Mouse (Mus musculus): ENCODE results near the gene Slc46a3. TPM values are rescaled to one million over a fixed set of nuclear protein-coding genes. Genes with fewer than 3 reads are reported as not detected.

The Slc46a3 gene
- total RNA-seq, 2 experiments from 2014 or later = 9.0 to 10.6 TPM

DNA sequence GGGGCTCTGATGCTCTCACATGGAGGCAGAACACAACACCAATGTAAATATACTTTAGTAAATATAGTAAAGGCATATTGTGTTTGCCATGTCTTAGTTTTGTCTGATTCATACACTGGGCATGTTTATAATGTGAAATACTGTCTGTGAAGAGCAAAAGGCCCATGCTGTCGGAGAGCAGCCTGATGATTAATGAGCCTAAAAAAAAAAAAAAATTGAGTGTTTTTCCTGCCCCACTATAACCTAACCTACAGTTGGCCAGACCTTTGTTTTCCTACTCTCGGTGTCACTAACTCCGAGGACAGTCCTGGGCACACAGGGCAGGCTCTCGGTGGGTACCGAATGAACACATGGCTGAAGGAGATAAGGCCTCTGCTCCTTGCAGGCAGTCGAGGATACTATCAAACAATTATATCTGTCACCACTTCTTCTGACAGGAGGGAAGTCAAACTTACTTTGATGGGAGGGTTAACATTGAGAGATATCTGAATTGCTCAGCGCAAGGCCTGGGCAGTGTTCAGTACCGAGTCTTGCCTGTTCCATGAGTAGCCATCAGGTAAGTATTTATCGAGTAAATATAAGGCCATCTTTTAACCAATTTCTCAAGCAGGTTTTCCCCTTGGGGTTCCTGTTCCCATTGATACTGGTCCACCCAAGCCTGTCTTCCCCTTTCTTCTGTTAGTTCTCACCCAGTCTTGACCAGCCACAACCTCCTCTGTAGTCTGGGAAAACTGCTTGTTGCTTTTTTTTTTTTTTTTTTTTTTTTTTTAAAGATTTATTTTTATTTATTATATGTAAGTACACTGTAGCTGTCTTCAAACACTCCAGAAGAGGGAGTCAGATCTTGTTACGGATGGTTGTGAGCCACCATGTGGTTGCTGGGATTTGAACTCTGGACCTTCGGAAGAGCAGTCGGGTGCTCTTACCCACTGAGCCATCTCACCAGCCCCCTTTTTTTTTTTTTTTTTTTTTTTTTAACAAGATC is 6.0 kb downstream of the Slc46a3 start:
- TF ChIP-seq CTCF (IDR thresholded peaks at IDR 0.05) = no peak
- H3K4me3 ChIP-seq = no peak overlapping the region
- intact Hi-C loops (cut with DNase I) = no loop called here
- no peak for DNase-seq
- H3K27ac ChIP-seq = no peak overlapping the region

DNA sequence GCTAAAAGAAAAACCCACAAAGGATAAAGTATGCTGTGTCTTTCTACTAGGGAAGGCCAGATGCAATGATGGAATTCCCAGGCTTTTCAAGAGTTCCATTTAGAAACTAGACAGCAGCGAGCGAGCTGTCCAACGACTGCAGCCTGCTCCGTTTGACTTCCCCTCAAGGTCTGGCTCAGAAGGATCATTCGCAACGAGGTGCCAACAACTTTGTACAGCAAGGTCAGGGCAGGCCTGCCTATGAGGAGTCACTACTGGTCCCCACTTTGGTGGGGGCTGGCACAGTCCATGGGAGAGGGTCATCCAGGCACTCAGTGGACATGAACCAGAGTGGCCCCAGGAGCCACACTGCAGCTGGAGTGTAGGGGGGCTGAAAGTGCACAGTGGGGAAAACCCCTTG is 11.0 kb downstream of the Slc46a3 start:
- intact Hi-C loops (cut with DNase I) = no loop called here

DNA sequence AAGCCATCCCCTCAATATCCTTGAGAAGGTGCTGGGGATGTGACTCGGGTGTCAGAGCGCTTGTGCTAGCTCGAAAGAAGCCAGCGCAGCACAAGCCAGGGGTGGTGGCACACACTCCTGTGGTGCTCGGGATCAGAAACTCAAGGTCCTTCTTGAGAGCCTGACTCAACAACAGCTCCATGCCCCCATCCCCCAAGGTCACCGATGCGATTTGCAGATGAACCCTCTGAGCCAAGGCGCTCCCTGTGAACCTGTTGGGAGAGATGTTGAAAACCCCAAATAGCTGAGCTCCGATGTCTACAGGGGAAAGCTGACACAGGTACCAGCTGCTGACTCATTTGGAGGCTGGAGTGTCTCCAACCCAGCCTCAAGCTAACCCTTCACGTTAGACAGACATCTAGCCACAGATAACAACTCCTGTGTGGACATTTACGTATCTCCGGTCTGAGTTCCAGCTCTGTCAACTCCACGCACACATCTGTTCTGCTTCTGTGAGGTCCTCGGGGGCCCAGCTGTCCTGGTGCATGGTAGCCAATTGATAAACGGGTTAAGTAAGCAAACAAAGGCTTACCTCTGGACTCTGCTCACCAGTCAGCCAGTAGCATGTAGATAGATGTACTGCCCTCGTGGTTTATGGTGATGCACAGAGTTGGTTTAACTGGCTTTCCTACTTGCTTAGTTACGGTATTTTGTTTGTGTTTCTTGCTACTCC is 14.5 kb downstream of the Slc46a3 start:
- DNase-seq = peak; percentile 66
- no peak overlapping the region for H3K4me3 ChIP-seq
- H3K27ac ChIP-seq = peak overlapping the region; percentile 72
- no peak for TF ChIP-seq CTCF (IDR thresholded peaks at IDR 0.05)
- intact Hi-C loops (cut with DNase I) = no loop called here

More for the DNA sequence above, 11.0 kb downstream of the Slc46a3 start:
- H3K4me3 ChIP-seq = no peak overlapping the region
- H3K27ac ChIP-seq = no peak overlapping the region
- DNase-seq = no peak
- TF ChIP-seq CTCF (IDR thresholded peaks at IDR 0.05) = no peak

DNA sequence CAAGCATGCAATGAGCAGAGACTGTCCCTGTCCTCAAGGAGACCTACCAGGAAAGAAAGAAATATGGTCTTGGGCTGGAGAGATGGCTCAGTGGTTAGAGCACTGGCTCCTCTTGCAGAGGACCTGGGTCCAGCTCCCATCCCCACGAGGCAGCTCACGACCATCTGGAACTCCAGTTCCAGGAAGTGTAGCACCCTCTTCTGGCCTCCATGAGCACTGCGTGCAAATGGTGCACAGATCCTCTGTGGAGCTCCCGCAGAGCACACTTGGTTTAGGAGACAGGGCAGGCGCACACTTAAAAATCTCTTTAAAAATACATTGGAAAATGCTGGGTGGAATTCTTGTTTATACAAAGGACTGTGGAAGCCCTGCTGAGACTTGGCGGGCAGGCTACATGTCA is 17.1 kb downstream of the Slc46a3 start:
- peak; percentile 47 for TF ChIP-seq CTCF (IDR thresholded peaks at IDR 0.05)
- intact Hi-C loops (cut with DNase I) = no loop called here
- Histone ChIP-seq H3K27ac (no peak overlapping the region), H3K4me3 (no peak overlapping the region)
- DNase-seq = no peak

DNA sequence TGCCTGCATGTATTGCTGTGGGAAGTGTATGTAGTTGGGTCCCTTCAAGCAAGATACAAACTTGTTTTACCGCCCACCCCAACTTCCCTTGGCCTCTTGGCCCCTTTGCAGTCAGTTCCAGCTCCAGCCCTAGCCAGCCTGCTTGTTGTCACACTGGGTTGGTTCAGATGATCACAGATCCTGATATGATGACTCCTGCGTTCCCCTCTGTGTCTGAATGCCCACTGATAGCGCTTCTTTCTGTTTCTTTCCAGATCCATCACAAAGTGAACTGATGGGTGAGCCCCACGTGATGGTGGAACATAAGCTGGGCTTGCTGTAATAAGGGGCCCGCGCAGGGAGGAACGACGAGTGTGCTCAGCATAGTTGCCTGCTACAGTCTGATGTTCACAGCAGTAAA is 19.4 kb downstream of the Slc46a3 start:
- no peak for DNase-seq
- H3K27ac ChIP-seq = no peak overlapping the region
- no peak for TF ChIP-seq CTCF (IDR thresholded peaks at IDR 0.05)
- H3K4me3 ChIP-seq = no peak overlapping the region
- intact Hi-C loops (cut with DNase I) = no loop called here

DNA sequence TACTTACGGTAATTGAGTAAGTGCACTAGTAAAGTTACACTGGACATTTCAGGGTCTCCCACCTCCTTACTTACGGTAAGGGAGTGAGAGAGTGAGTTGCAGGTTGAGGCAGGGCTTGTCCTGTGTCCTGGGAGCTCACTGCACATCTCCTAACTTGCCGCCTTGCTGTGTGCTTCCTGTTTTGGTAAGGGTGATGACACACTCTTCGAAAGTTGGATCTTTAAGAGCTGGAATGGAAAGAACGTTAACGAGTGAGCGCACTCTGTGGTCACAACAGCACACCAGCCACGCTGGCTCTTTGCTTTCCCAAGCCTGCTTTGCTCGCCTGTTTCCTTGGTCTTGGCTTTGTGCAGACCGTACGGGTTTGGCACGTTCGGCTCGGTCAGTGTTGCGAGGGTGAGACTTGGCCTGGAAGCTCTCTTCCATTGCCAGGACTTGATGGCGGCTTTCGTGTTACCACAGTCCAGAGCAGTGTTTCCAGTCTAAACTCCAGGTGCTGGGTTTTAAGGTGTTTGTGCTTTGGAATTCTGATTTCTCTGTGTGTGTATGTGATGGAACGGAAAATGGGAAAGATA is 20.0 kb downstream of the Slc46a3 start:
- Histone ChIP-seq H3K27ac (no peak overlapping the region), H3K4me3 (no peak overlapping the region)
- no peak for TF ChIP-seq CTCF (IDR thresholded peaks at IDR 0.05)
- peak; percentile 37 for DNase-seq
- intact Hi-C loops (cut with DNase I) = no loop called here

DNA sequence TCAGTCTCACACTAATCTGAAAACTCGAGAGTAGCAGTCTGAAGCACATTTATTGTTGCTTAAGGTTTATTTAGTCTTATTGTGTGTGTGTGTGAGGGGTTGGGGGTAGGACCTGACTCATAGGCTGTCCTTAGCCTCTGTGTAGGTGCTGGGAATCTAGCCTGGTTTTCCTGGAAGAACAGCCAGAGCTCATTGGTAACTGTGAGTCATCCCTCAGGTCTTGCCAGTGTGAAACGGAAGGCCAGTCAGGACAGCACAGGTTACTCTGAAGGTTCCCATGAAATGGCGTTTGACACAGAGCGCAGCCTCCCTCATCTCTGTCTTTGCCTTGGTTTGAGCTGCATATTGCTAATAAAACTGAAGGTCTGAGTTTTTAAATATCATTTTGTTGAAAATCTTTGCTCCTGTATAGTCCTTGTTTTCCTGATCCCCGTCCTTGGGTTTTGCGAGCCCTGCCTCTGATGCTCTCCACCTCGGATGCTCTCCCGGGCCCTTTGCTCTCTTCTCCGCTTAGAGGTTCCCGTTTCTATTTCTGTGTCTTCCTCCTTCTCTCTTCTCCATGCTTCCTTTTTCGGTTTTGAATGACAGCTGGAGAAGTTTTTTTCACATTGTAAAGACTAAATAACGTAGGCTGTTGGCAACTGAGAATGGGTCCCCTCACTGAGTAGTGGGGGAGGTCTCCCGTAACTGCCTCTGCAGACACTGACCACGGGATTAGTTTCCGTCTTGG is 23.4 kb downstream of the Slc46a3 start:
- TF ChIP-seq CTCF (IDR thresholded peaks at IDR 0.05) = no peak
- DNase-seq = peak; percentile 54
- Histone ChIP-seq H3K4me3 (no peak overlapping the region; the same call in 1 of the 2 replicates), H3K27ac (peak overlapping the region; percentile 74)
- intact Hi-C loops (cut with DNase I) = no loop called here

DNA sequence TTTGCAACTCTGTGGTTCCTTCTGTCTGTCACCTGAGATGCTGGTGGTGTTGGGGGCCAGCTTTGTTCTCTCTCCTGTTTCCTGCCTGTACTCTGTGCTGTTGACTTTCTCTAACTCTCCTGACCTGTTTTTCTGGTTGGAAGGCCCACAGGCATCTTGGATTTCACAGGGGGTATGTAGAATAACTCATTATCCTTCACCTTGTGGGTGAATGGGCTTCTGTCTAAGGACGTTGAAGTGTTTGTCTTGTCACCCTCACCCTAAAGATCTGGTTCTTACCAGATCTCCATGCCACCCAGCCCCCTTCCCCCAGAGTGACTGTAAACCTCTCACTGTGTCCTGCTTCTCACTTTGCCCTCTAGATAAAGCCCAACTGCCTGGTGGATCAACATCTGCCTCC is 24.3 kb downstream of the Slc46a3 start:
- intact Hi-C loops (cut with DNase I) = no loop called here
- DNase-seq = no peak
- H3K27ac ChIP-seq = peak overlapping the region; percentile 57
- H3K4me3 ChIP-seq = no peak overlapping the region
- no peak for TF ChIP-seq CTCF (IDR thresholded peaks at IDR 0.05)

DNA sequence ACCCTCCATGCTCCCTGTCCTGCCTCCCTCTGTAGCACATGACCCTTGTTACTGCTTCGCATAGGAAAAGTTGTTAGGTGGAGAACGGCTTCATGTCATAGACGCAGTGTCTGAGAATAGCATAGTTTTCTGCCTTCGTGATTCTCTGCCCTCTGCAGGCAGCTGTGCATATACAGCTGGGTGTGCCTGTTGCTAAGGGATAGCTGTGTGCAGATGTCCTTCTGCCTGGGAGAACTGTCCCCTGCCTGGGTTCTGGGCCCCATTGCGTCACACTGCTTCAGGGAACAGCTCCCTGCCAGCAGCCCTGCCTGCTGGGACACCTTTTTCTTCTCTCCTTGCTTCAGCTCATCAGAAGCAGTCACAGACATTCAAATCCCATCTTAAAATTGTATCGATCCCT is 25.0 kb downstream of the Slc46a3 start:
- Histone ChIP-seq H3K27ac (no peak overlapping the region; the same call in 1 of the 2 replicates), H3K4me3 (no peak overlapping the region)
- TF ChIP-seq CTCF (IDR thresholded peaks at IDR 0.05) = no peak
- intact Hi-C loops (cut with DNase I) = no loop called here
- no peak for DNase-seq

DNA sequence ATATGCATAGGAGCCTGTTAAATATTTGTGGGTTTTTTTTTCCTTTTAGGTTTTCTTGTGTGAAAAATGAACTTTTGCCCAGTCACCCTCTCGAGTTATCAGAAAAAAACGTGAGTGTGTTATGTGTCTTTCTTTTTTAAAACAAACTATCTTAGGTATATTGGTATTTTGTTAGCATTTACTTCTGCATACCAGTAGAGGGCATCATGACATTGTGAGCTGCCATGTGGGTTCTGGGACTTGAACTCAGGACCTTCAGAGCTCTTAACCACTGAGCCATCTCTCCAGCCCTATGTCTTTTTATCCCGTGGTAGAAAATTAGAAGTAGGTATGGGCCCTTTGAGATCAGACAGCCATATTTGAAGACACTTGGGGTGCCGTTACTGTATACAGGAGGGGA is 25.9 kb downstream of the Slc46a3 start:
- TF ChIP-seq CTCF (IDR thresholded peaks at IDR 0.05) = peak; percentile 34
- Histone ChIP-seq H3K4me3 (no peak overlapping the region), H3K27ac (no peak overlapping the region)
- intact Hi-C loops (cut with DNase I) = no loop called here
- DNase-seq = no peak

DNA sequence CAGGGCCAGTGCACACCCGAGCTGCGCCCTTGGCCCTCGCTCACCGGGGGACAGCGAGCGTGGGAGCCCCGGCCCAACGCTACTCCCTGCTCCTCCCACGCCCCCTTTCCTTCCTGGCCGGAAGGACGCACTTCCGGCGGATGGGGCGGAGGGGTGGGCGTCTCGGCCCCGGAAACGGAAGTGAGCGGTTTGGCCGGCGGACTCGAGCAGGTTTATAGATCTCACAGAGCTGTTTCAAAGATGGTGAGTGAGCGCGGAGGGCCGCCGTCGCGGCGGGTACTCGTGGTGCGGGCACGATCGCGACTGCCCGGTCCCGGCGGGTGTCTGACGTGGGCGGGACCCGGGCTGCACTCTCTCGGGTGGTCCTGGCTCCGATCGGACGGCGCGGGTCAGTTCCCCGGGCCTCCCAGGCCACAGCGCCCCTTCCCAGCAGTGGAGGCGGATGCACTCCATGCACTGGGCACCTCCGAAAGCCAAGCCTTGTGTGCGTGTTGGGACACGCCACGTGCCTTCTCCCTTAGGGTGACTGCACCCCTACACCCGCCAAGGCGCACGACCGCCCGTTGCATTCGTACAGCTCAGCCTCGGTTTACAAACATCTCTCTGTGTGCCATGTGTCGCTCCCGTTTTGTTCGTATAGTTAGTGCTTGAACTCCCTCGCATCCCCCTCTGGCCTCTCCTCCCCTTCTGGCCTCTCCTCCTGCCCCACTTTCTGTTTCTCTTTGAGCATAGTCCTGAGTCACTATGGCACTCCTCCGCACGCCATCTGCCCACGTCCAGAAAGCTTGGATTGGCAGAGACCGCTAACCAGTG is 34.0 kb downstream of the Slc46a3 start, which contains the start of gene Pomp:
Gene Pomp (plus strand): TSS at position 13 of the 813 bp plus-strand sequence.
- peak; percentile 7; the same call in 1 of the 2 replicates for TF ChIP-seq CTCF (IDR thresholded peaks at IDR 0.05)
- DNase-seq = peak; percentile 94
- H3K27ac ChIP-seq = peak within 1 kb of the TSS; percentile 96
- intact Hi-C loops (cut with DNase I) = loop anchor here (2.0 kb wide), 1 partner anchor 34 kb away; the partner anchor contains the start of gene Slc46a3
- H3K4me3 ChIP-seq = peak within 1 kb of the TSS; percentile 86
